Mouse (Mus musculus) heart, embryonic 16.5 days (tissue): ENCODE data around the gene Tmem231. TPM values are rescaled to one million over a fixed set of nuclear protein-coding genes. Genes with fewer than 3 reads are reported as not detected.

Source experiments
- ATAC-seq: fragments of 200-750 bp; cut with Nextera tagmentation; replicated peaks from 2 replicates; pipeline ENCODE4 v1.8.0; 2017; ENCODE audit warnings: moderate number of reproducible peaks; ENCODE audit not compliant: insufficient read depth, low FRiP score; ENCODE audit errors: extremely low read depth
- H3K27ac ChIP-seq: fragments of 300-500 bp; sonication (generic); 2 replicates; pipeline ENCODE4 v1.5.1; 2014; ENCODE audit warnings: mild to moderate bottlenecking, low read length, control low read depth, moderate library complexity
- H3K27me3 ChIP-seq: fragments of 300-500 bp; sonication (generic); 2 replicates; pipeline ENCODE4 v1.6.1; 2014; ENCODE audit warnings: low read length, mixed read lengths; ENCODE audit not compliant: control insufficient read depth, insufficient read depth
- H3K36me3 ChIP-seq: fragments of 300-500 bp; sonication (generic); 2 replicates; pipeline ENCODE4 v1.6.1; 2014; ENCODE audit not compliant: control insufficient read depth, insufficient read depth
- H3K4me1 ChIP-seq: fragments of 300-500 bp; sonication (generic); 2 replicates; pipeline ENCODE4 v1.6.1; 2014; ENCODE audit warnings: low read length, mixed read lengths; ENCODE audit not compliant: control insufficient read depth, insufficient read depth
- H3K4me2 ChIP-seq: fragments of 300-500 bp; sonication (generic); 2 replicates; pipeline ENCODE4 v1.6.1; 2014; ENCODE audit warnings: low read depth, mild to moderate bottlenecking, control low read depth, low read length
- H3K4me3 ChIP-seq: fragments of 300-500 bp; sonication (generic); 2 replicates; pipeline ENCODE4 v1.5.1; 2014; ENCODE audit warnings: mild to moderate bottlenecking, control low read depth, low read length
- H3K9ac ChIP-seq: fragments of 300-500 bp; sonication (generic); 2 replicates; pipeline ENCODE4 v1.6.1; 2014; ENCODE audit warnings: low read length, control low read depth
- H3K9me3 ChIP-seq: fragments of 300-500 bp; sonication (generic); replicated peaks from 2 replicates; pipeline ENCODE4 v1.6.1; 2016; ENCODE audit warnings: low read length; ENCODE audit not compliant: control insufficient read depth
- WGBS: fragments of 180-500 bp; shearing (Covaris S2); extraction: QIAGEN DNeasy Blood & Tissue Kit; methylation state at CpG from one replicate; pipeline ENCODE4 v1.1.7; 2014; 5-methylcytosine and 5-hydroxymethylcytosine counted together
- polyA plus RNA-seq: library from polyadenylated mRNA; unstranded; fragments of >200 nt; fragmentation: Nextera tagmentation; extraction: Ambion mirVana; gene quantifications from 2 replicates; pipeline ENCODE4 v1.2.1, GENCODE M21; 2015

The Tmem231 gene
- polyA plus RNA-seq, 1 experiment from 2014 or later = 4.4 TPM

GRCm38 (mm10) chr8:111923383-111923804 lies 10.3 kb downstream of the Tmem231 start:
- 25% methylated on average over 10 of the region's 10 CpGs for WGBS
- H3K4me3 ChIP-seq = no peak overlapping the region
- no peaks in the 10 kb centered on the region for H3K36me3 ChIP-seq
- peak overlapping the region; percentile 47 for H3K4me2 ChIP-seq
- no peak overlapping the region for H3K9ac ChIP-seq
- no peak overlapping the region for H3K27ac ChIP-seq
- H3K9me3 ChIP-seq = peaks cover 3% of the 10 kb centered on the region; the same call in 1 of the 2 replicates
- H3K4me1 ChIP-seq = 0 out of 2 replicates have a peak, but pooled peaks cover 2% of the 10 kb centered on the region
- no peak; the same call in 1 of the 2 replicates for ATAC-seq
- no peaks in the 10 kb centered on the region for H3K27me3 ChIP-seq

GRCm38 (mm10) chr8:111920971-111921370 lies 12.7 kb downstream of the Tmem231 start:
- H3K9ac ChIP-seq = no peak overlapping the region
- no peaks in the 10 kb centered on the region for H3K36me3 ChIP-seq
- peaks cover 3% of the 10 kb centered on the region; the same call in 1 of the 2 replicates for H3K9me3 ChIP-seq
- H3K4me1 ChIP-seq = 0 out of 2 replicates have a peak, but pooled peaks cover 2% of the 10 kb centered on the region
- no peak overlapping the region for H3K27ac ChIP-seq
- H3K4me3 ChIP-seq = no peak overlapping the region
- H3K4me2 ChIP-seq = no peak overlapping the region
- 70% methylated on average over 4 of the region's 4 CpGs for WGBS
- H3K27me3 ChIP-seq = no peaks in the 10 kb centered on the region
- no peak for ATAC-seq

GRCm38 (mm10) chr8:111919663-111920062 lies 14.0 kb downstream of the Tmem231 start:
- ATAC-seq = no peak
- Histone ChIP-seq H3K4me1 (no peaks in the 10 kb centered on the region), H3K36me3 (no peaks in the 10 kb centered on the region), H3K4me2 (no peak overlapping the region), H3K27me3 (no peaks in the 10 kb centered on the region), H3K27ac (no peak overlapping the region), H3K9me3 (peaks cover 3% of the 10 kb centered on the region; the same call in 1 of the 2 replicates), H3K4me3 (no peak overlapping the region), H3K9ac (no peak overlapping the region)
- 82% methylated on average over 2 of the region's 2 CpGs for WGBS

GRCm38 (mm10) chr8:111912860-111913432 lies 20.7 kb downstream of the Tmem231 start:
- H3K4me3 ChIP-seq = no peak overlapping the region
- no peak for ATAC-seq
- H3K9ac ChIP-seq = 0 out of 2 replicates have a peak overlapping the region, but pooled peaks have one; percentile 6
- H3K36me3 ChIP-seq = no peaks in the 10 kb centered on the region
- 35% methylated on average over 12 of the region's 12 CpGs for WGBS
- peaks cover 34% of the 10 kb centered on the region for H3K27me3 ChIP-seq
- no peak overlapping the region for H3K27ac ChIP-seq
- no peaks in the 10 kb centered on the region; the same call in 1 of the 2 replicates for H3K4me1 ChIP-seq
- H3K4me2 ChIP-seq = no peak overlapping the region
- no peaks in the 10 kb centered on the region for H3K9me3 ChIP-seq

- H3K27me3 ChIP-seq = peaks cover 34% of the 10 kb centered on the region
- no peak overlapping the region for H3K9ac ChIP-seq
- no peak for ATAC-seq
- H3K27ac ChIP-seq = no peak overlapping the region
- H3K9me3 ChIP-seq = no peaks in the 10 kb centered on the region
- H3K4me3 ChIP-seq = no peak overlapping the region
- no peaks in the 10 kb centered on the region; the same call in 1 of the 2 replicates for H3K4me1 ChIP-seq
- H3K36me3 ChIP-seq = no peaks in the 10 kb centered on the region
- WGBS = 50% methylated on average over 7 of the region's 7 CpGs
- no peak overlapping the region for H3K4me2 ChIP-seq
Measured at GRCm38 (mm10) chr8:111911572-111911971, 22.1 kb downstream of the Tmem231 start.

GRCm38 (mm10) chr8:111909621-111910450 lies 23.8 kb downstream of the Tmem231 start, which contains the start of gene Chst5:
TSS of gene Chst5 (minus strand) at chr8:111910447.
- H3K4me3 ChIP-seq = peak within 1 kb of the TSS; percentile 44
- H3K27ac ChIP-seq = no peak within 1 kb of the TSS
- H3K4me1 ChIP-seq = no peaks in the 10 kb centered on the region; the same call in 1 of the 2 replicates
- peaks cover 34% of the 10 kb centered on the region for H3K27me3 ChIP-seq
- peak within 1 kb of the TSS; percentile 62 for H3K4me2 ChIP-seq
- H3K9me3 ChIP-seq = no peaks in the 10 kb centered on the region
- WGBS = 7% methylated on average over 47 of the region's 47 CpGs
- H3K9ac ChIP-seq = peak within 1 kb of the TSS; percentile 27
- H3K36me3 ChIP-seq = no peaks in the 10 kb centered on the region
- no peak for ATAC-seq

- Histone ChIP-seq H3K4me3 (no peak overlapping the region), H3K4me1 (peaks cover 2% of the 10 kb centered on the region; the same call in 1 of the 2 replicates), H3K27me3 (peaks cover 18% of the 10 kb centered on the region), H3K9ac (no peak overlapping the region), H3K36me3 (no peaks in the 10 kb centered on the region), H3K4me2 (no peak overlapping the region), H3K9me3 (no peaks in the 10 kb centered on the region), H3K27ac (no peak overlapping the region)
- 45% methylated on average over 8 of the region's 8 CpGs for WGBS
- no peak for ATAC-seq
Measured at GRCm38 (mm10) chr8:111905500-111906121, 28.1 kb downstream of the Tmem231 start.

GRCm38 (mm10) chr8:111902080-111902479 lies 31.6 kb downstream of the Tmem231 start:
- ATAC-seq = no peak
- Histone ChIP-seq H3K4me3 (no peak overlapping the region), H3K9ac (no peak overlapping the region), H3K4me2 (no peak overlapping the region), H3K9me3 (no peaks in the 10 kb centered on the region), H3K4me1 (peaks cover 2% of the 10 kb centered on the region; the same call in 1 of the 2 replicates), H3K36me3 (no peaks in the 10 kb centered on the region), H3K27ac (no peak overlapping the region), H3K27me3 (no peaks in the 10 kb centered on the region)
- 10% methylated on average over 5 of the region's 5 CpGs for WGBS
